Mouse (Mus musculus) liver, postnatal 0 days (tissue): ENCODE data around the gene Rgl1. TPM values are rescaled to one million over a fixed set of nuclear protein-coding genes. Genes with fewer than 3 reads are reported as not detected.

Experiments used
- ATAC-seq: fragments of 200-750 bp; cut with Nextera tagmentation; 2 replicates; pipeline ENCODE4 v1.8.0; 2017; ENCODE audit warnings: mild to moderate bottlenecking, moderate library complexity
- DNase-seq: peaks from one replicate; pipeline ENCODE4 v3.0.0-alpha.2; 2016
- H3K27ac ChIP-seq: fragments of 300-500 bp; sonication (generic); 2 replicates; pipeline ENCODE4 v1.5.1; 2014; ENCODE audit warnings: antibody characterized with exemption, moderate library complexity, mild to moderate bottlenecking, low read depth
- H3K27me3 ChIP-seq: fragments of 300-500 bp; sonication (generic); 2 replicates; pipeline ENCODE4 v1.6.1; 2014; ENCODE audit warnings: low read length, control low read depth, mixed read lengths; ENCODE audit not compliant: insufficient read depth
- H3K36me3 ChIP-seq: fragments of 300-500 bp; sonication (generic); replicated peaks from 2 replicates; pipeline ENCODE4 v1.6.1; 2014; ENCODE audit warnings: mild to moderate bottlenecking, control low read depth, low read length, moderate library complexity, mixed read lengths; ENCODE audit not compliant: insufficient read depth
- H3K4me1 ChIP-seq: fragments of 300-500 bp; sonication (generic); 2 replicates; pipeline ENCODE4 v1.6.1; 2014; ENCODE audit warnings: antibody characterized with exemption, mild to moderate bottlenecking, control low read depth; ENCODE audit not compliant: insufficient read depth
- H3K4me2 ChIP-seq: fragments of 300-500 bp; sonication (generic); 2 replicates; pipeline ENCODE4 v1.6.1; 2014; ENCODE audit warnings: low read depth, mild to moderate bottlenecking, low read length, moderate library complexity, mixed read lengths
- H3K4me3 ChIP-seq: fragments of 300-500 bp; sonication (generic); 2 replicates; pipeline ENCODE4 v1.5.1; 2014; ENCODE audit warnings: low read depth, low read length
- H3K9ac ChIP-seq: fragments of 300-500 bp; sonication (generic); replicated peaks from 2 replicates; pipeline ENCODE4 v1.6.1; 2014; ENCODE audit warnings: mild to moderate bottlenecking, moderate library complexity
- H3K9me3 ChIP-seq: fragments of 300-500 bp; sonication (generic); 2 replicates; pipeline ENCODE4 v1.6.1; 2016; ENCODE audit warnings: mild to moderate bottlenecking, control low read depth, low read length, mixed read lengths
- CTCF ChIP-seq: sonication (generic); IDR thresholded peaks from 2 replicates; pipeline ENCODE4 v1.5.1; 2016; ENCODE audit warnings: antibody characterized with exemption, low read depth
- EP300 ChIP-seq: IDR thresholded peaks from 2 replicates; pipeline ENCODE4 v1.6.1; 2016; ENCODE audit warnings: antibody characterized with exemption, low read depth, mild to moderate bottlenecking
- WGBS: fragments of 180-500 bp; shearing (Covaris S2); extraction: QIAGEN DNeasy Blood & Tissue Kit; methylation state at CpG from one replicate; pipeline ENCODE4 v1.1.7; 2014; ENCODE audit not compliant: insufficient replicate concordance; 5-methylcytosine and 5-hydroxymethylcytosine counted together
- polyA plus RNA-seq: library from polyadenylated mRNA; unstranded; fragments of >200 nt; fragmentation: Nextera tagmentation; extraction: Ambion mirVana; gene quantifications from 2 replicates; pipeline ENCODE4 v1.2.1, GENCODE M21; 2015

Rgl1 gene
- polyA plus RNA-seq, 1 experiment from 2014 or later, result 16.2 TPM

DNA sequence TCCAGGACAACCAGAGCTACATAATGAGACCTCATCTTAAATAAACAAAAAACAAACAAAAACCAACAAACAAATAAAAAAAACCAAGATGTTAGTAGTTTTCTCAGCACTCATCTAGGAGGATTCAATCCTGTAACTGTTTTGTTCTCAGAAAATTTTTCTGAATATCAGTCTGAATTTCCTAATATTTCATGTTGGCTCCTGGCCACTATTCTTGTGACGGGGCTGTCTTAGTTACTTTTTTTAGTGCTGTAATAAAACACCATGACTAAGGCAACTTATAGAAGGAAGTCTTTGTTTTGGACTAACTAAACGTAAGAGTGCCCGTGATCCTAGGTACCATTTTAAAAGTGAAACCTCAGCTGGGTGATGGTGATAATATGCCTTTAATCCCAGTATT, 68.8 kb downstream of the Rgl1 start:
- no peak for TF ChIP-seq EP300
- no peak for TF ChIP-seq CTCF
- H3K4me2 ChIP-seq, result no peak overlapping the region
- H3K27me3 ChIP-seq, result no peaks in the 10 kb centered on the region
- ATAC-seq (no peak), DNase-seq (no peak)
- H3K4me3 ChIP-seq, result no peak overlapping the region
- H3K27ac ChIP-seq, result no peak overlapping the region
- H3K4me1 ChIP-seq, result no peaks in the 10 kb centered on the region
- 68% methylated on average over 3 of the region's 3 CpGs for WGBS
- no peaks in the 10 kb centered on the region for H3K9me3 ChIP-seq
- H3K9ac ChIP-seq, result no peak overlapping the region
- no peaks in the 10 kb centered on the region for H3K36me3 ChIP-seq

DNA sequence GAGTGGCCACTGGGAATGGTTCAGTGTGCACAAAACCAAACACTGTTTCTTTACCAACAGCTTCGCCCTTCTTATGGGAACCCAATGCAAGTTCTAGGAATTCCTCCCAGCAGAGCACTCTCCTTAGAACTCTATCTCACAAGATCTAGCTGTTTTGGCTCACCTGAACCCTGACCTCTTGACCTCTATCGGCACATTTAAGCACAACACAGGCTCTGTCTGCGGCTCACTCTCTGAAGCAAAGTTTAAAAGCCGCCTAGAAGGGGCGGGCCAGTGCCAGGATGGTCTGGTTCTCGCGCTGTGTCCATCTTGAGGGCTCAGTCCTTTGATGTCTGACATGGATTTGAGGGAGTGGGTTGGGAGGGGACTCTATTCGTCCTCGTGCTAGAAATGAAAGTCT, 70.7 kb downstream of the Rgl1 start:
- Histone ChIP-seq H3K9me3 (no peaks in the 10 kb centered on the region), H3K4me2 (no peak overlapping the region), H3K36me3 (no peaks in the 10 kb centered on the region), H3K4me1 (no peaks in the 10 kb centered on the region), H3K27me3 (no peaks in the 10 kb centered on the region), H3K9ac (no peak overlapping the region), H3K4me3 (no peak overlapping the region), H3K27ac (no peak overlapping the region)
- TF ChIP-seq EP300 (no peak), CTCF (no peak)
- DNase-seq (no peak), ATAC-seq (no peak)
- WGBS, result 44% methylated on average over 9 of the region's 9 CpGs

DNA sequence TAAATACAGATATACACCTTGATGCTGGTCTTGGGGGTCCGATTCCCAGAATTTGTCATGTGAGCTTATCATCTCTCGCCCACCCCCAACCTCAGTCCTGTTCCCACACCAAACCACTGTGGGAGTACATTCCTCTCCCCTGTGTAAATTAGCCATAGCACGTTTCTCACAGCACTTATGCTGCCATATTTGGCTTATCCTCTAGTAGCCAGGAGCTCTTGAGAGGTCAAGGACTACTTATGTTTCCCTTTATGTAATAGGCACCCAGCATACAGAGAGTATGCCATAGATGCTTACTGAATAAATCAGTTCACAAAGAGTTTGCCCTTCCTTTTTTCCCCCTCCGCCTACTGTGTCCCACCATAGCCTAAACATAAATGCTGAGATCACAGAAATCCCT, 76.2 kb downstream of the Rgl1 start:
- Histone ChIP-seq H3K9me3 (no peaks in the 10 kb centered on the region), H3K4me1 (no peaks in the 10 kb centered on the region), H3K36me3 (no peaks in the 10 kb centered on the region), H3K27me3 (no peaks in the 10 kb centered on the region), H3K4me3 (no peak overlapping the region), H3K27ac (no peak overlapping the region), H3K9ac (no peak overlapping the region), H3K4me2 (no peak overlapping the region)
- 78% methylated on average over 4 of the region's 4 CpGs for WGBS
- no peak for ATAC-seq
- TF ChIP-seq CTCF (no peak), EP300 (no peak)
- DNase-seq, result no peak

DNA sequence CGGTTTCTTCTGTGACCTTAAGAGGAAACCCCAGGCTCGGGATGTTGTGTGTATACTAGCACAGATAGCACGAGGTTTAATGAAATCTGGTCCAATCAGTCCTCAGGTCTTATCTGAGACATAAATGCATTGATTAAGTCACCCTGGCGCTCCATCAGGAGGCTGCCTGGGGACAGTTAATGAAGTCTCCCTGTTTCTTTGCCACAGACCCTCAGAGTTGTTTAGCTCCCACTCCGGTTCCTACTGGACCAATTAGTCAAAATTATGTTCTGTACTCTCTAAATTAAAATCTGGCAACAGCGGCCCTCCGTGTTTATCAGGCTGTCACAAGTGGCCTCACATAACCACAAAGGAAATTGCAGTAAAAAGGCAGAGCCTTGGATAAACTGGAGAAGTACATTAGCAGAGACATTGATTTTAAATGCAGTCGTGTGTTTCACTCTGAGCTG, 78.4 kb downstream of the Rgl1 start:
- no peaks in the 10 kb centered on the region for H3K27me3 ChIP-seq
- DNase-seq (no peak), ATAC-seq (peak; percentile 12; the same call in 1 of the 2 replicates)
- H3K9me3 ChIP-seq, result no peaks in the 10 kb centered on the region
- no peak overlapping the region for H3K4me3 ChIP-seq
- H3K4me2 ChIP-seq, result no peak overlapping the region
- TF ChIP-seq EP300 (no peak), CTCF (no peak)
- peak overlapping the region; percentile 48; the same call in 1 of the 2 replicates for H3K27ac ChIP-seq
- 20% methylated on average over 8 of the region's 8 CpGs for WGBS
- H3K4me1 ChIP-seq, result peaks cover 2% of the 10 kb centered on the region; the same call in 1 of the 2 replicates
- H3K9ac ChIP-seq, result no peak overlapping the region
- H3K36me3 ChIP-seq, result no peaks in the 10 kb centered on the region

DNA sequence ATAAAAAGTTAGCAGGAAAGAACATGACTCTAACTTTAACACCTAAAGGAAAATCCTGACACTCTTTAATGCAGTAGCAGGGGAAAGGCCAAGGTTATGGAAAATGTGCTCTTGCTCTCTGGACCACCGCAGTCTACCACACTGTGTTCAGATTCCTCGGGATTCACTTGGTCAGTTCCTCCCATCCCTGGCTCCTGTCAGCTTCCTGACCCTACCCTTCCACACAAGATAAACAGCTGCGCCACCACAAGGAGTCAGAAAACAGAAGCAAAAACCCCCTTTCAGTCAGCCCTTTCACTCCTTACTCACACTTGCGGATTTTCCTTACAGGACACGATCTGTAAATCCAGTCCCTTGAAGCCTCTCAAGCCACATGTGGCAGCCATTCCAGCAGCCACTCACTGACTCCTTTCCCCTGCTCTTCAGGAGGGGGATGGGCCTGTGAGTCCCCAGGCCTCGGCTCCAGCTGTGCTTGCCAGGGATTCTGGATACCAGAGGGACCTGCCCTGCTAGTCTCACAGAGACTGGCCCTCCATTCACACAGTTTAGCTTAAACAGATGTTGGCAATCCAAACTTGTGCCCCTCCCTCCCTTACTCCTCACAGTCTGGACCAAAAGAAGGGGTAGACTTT, 78.9 kb downstream of the Rgl1 start:
- no peak for ATAC-seq
- peaks cover 6% of the 10 kb centered on the region; the same call in 1 of the 2 replicates for H3K4me1 ChIP-seq
- H3K27ac ChIP-seq, result peak overlapping the region; percentile 48; the same call in 1 of the 2 replicates
- no peaks in the 10 kb centered on the region for H3K9me3 ChIP-seq
- H3K9ac ChIP-seq, result no peak overlapping the region
- no peak overlapping the region for H3K4me2 ChIP-seq
- no peak overlapping the region for H3K4me3 ChIP-seq
- no peak for DNase-seq
- no peaks in the 10 kb centered on the region for H3K36me3 ChIP-seq
- 27% methylated on average over 6 of the region's 6 CpGs for WGBS
- TF ChIP-seq CTCF, result no peak
- no peak for TF ChIP-seq EP300
- no peaks in the 10 kb centered on the region for H3K27me3 ChIP-seq

DNA sequence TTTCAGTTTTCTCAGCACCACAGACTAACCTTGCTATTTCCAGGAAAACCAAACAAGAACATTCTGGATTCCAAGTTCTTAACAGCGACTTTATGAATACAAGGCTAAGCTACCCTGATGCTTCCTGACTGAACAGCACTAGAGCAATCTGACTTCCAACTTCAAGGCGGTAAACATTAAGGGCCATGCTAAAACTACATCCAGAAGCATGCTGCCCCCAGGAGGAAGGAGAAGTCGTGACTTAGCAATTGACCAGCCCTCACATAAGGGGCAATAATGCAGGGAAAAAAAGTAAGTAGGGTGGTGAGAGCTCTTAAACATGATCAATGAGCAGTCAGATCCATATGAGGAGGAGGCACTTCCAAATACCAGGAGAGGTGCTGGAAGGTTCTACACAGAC, 80.6 kb downstream of the Rgl1 start:
- TF ChIP-seq EP300, result no peak
- peak; percentile 50 for TF ChIP-seq CTCF
- no peaks in the 10 kb centered on the region for H3K27me3 ChIP-seq
- H3K4me1 ChIP-seq, result peaks cover 6% of the 10 kb centered on the region; the same call in 1 of the 2 replicates
- 49% methylated on average over 3 of the region's 3 CpGs for WGBS
- no peaks in the 10 kb centered on the region for H3K36me3 ChIP-seq
- H3K9ac ChIP-seq, result no peak overlapping the region
- ATAC-seq (no peak), DNase-seq (no peak)
- H3K9me3 ChIP-seq, result no peaks in the 10 kb centered on the region
- no peak overlapping the region for H3K4me3 ChIP-seq
- H3K4me2 ChIP-seq, result no peak overlapping the region
- H3K27ac ChIP-seq, result no peak overlapping the region
